Mouse (Mus musculus) kidney, postnatal 14 days (tissue): ENCODE results near the gene Rnaset2a.
A peak's percentile ranks its signal among the peaks of the same experiment; 100 is the strongest.
"Not testable (repeated sequence)": the region's sequence is repeated elsewhere in the genome, so short reads cannot be mapped to it uniquely, and the experiment has no call there.

Experiments used
- DNase-seq: peaks from one replicate; pipeline ENCODE4 v3.0.0; 2022; ENCODE audit warnings: mixed read lengths

Gene Rnaset2a

DNA sequence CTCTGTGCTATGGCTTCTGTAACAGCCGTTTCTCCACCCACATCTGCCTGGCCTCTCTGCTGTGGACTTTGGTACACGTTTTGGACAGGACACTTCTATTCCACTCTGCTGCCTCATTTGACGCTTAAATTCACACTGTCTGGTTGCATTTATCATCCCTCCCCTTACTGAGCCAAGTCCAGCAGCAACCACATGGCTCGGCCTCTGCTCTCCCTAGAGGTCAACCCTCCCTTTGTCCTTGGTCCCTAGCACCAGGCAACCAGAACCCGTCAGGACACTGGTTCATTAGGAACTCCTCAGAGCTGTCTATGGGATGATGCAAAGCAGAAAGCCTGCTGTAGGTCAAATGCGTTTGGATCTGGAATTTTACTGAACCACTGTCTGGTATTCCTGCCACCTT lies 17.0 kb downstream of the Rnaset2a start:
- not testable (repeated sequence) for DNase-seq

DNA sequence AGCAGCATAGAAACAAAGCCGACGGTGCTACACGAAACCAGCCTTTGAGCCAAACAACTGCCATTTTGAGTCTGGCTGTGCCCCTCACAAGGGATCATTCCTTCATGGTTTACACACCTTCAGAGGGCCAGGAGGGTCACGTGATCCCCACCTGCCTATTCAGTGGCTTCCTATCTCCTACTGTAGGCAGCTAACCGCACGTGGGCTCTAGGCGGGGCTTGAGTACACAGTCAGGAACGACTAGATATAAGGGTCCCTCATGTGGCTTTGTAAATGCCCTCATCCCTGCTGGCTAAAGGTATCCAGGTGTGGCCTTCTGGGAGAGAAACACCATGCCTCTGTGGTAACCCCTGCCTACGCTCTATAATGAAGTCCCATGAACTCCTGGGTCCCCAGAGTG lies 18.3 kb downstream of the Rnaset2a start:
- not testable (repeated sequence) for DNase-seq

DNA sequence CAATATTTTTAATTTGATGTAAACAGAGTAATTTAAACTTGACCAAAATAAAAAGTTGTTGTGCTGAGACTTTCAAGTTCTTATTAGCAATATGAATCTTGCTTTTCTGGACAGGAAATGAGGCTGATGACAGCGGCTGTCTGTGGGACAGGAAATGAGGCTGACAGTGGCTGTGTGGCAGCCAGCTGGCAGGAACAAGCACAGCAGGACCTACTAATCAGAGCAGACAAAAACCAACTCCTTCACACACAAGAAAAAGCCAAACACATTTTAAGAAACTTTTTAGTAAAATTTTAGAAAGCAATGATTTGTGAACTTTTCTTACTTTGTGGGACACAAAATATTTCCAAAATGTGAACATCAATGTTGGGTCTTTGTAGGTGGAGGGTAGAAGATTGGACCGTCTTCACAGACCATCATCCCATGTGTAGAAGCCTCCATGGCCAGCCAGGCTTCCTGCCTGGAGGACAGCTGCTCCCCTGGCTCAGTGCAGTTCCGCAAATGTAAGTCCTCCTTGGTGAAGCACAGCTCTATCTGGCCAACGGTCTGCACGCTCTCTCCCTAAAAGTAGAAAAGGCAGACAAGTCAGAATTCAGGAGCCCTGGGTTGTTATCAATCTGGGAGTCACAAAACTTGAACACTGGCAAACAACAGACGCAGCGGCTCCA lies 19.4 kb downstream of the Rnaset2a start:
- not testable (repeated sequence) for DNase-seq

DNA sequence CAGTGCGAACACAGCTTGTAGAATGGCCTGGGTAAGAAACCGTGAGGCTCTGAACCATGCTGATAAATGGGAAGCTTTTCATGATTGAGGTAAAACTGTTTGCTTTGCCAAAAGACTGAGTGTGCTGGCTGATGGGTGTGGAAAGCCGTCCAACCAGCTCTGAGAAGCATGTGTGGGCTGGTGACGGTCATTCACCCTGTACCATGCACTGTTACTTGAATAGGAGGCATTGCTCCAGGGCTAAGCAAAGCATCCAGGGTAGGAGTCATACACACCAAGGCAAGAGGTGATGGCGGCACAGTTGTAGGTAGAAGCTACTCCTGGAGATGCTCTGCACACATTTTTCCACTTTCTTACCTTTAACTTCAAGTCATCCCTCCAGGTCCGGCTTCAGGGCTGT lies 23.3 kb downstream of the Rnaset2a start:
- not testable (repeated sequence) for DNase-seq

DNA sequence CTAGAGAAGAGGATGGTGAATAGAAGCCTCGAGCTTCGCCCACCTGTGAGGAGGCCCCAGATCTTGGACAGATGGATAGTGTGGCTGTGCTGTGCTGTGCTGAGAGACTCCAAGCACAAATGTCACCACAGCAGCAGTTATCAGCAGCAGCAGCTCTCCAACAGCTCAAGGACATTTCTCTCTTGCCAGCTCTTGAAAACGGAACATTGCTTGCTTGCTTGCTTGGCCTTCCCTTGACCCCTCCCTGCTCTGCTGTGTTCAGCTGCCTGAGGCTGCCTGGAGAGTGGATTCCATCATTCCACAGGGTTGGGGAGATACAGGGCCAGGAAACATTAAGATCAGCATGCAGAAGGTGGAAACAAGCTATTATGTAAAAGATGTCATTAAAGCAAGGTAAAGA lies 24.9 kb downstream of the Rnaset2a start:
- not testable (repeated sequence) for DNase-seq

DNA sequence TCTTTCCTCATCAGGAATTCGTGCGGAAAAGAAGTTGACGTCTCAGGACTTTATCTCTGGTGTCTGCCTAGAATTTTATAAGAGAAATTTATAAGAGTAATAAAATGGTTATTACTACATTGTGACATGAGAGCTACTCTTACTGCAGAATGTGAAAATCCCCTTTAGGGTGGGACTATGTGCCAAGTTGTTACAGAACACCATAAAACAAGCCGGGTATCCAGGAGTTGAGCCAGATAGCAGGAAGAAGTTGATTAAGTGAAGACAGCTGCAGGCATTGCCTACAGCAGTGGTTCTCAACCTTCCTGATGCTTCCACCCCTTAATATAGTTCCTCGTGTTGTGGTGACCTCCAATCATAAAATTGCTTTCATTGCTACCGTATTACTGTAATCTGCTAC lies 31.0 kb downstream of the Rnaset2a start:
- not testable (repeated sequence) for DNase-seq

DNA sequence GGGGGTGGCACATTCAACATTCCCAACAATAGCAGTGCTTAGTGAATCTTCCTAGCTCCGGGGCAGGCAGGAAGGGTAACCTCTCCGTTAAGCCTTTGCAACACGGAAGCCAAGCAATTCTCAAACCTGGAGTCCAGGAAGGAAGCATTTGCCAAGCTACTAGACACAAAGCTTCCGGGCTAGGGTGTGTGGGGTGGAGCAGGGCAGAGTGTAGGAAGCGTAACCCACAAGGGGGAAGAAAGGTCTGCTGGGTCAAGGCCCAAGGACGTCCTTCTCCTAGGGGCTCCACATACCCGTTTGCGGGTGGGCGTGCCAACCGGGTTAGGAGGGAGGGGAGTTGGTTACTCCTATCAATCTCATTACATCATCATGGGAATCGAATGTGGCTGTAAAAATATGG lies 31.5 kb downstream of the Rnaset2a start:
- peak; percentile 59 for DNase-seq

DNA sequence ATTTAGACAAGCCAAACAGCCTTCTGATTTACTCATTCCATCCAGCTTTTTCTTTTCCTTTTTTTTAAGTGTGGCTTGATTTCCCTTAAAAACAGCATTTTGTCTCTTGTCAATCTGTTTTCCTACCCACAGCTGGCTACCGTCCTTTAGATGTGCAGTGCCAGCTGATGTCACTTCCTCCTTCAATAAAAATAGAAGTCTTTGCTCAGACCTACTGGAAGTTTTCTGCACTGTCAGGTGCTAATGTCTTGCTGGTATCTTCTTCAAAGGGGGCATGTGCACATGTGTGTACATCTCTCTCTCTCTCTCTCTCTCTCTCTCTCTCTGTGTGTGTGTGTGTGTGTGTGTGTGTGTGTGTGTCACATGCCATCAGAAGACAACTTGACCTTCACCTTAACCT lies 35.7 kb downstream of the Rnaset2a start:
- not testable (repeated sequence) for DNase-seq

DNA sequence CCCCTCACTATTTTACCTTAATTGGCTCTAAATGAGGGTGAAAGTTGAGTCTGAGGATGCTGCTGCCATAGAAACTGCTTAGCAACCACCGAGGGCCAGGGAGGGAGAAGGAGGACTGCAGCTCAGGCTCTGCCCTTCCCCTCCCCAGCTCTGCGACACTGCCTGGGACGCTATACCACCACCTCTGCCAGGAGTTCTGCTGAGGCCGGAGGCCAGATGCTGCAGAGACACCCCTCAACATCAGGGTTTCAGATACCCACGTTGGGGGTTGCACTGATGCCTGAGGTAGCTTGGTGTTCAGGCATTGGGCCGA lies 46.6 kb downstream of the Rnaset2a start:
- not testable (repeated sequence) for DNase-seq

DNA sequence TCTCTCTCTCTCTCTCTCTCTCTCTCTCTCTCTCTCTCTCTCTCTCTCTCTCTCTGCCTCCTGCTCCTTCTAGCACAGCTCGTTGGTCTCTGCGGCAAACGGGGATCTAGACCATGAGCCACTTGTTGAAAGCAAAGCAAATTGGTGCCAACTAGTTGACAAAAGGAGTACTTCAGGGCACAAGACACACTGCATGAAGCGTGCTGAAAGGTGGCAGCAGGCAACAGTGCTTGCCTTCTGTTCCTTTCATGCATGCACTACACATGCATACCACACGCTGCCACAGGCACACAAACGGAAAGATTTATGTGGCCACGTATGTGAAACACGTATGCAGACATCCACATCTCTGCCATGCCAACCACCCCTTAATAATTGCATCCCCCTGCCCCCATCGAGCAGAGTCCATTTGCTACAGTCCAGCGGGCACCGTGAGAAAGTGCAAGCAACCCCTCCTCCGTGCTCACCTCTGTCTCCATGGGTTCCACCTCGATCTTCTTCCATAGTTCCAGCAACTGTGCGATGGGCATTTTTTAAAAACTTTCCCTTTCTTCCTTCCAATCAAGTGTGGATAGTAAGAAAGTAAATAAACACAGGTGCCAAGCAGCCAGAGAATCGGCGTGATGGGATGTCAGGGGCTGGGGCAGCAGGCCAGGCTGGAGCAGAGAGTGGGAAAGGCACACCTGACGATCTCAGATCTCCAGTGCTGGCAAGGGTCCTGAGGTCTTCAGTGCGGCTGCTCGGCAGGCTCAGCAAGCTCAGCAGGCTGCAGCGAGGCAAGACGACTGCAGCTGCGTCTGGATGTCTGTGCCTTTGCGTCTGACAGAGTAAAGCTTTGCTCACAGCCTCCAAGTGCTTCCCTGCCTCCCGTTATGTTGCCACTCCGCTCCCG lies 47.2 kb downstream of the Rnaset2a start:
- DNase-seq: not testable (repeated sequence)

DNA sequence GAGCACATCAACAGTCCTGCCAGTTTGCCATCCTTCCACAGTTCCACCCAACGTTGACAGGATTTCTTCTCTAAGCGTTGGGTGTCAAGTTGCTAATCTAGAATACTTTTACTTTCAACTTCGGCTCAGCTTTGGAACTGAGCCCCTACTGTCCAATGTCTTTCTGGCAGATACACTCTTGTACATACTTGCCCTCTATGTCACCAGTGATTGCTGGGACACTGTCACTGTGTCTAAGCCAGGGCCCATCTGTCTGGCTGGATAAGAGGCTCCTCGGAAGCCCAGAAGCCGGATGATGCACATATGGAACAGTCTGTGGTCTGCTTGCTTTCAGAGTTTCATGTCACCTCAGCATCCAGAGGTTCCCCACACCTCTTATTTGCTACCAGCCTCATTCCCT lies 51.7 kb downstream of the Rnaset2a start:
- DNase-seq: not testable (repeated sequence)

DNA sequence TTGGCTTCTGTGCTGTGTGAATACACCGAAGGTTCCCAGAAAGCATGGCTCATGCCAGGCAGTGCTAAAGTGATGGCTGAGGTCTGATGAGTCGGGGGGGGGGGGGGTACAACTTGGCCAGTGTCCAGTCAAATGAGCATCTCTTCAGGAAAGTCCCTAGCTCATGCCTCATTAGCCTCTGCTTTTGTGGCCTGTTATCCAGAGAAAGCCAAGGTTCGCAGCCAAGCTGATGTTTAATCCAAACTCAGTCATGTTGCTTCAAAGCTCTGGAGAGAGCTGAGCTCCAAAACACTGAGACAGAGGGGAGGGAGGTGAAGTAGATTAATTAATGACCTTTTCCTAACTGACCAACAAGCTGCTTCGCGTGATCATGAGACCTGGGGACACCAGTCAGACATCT lies 52.2 kb downstream of the Rnaset2a start:
- DNase-seq: peak; percentile 45

DNA sequence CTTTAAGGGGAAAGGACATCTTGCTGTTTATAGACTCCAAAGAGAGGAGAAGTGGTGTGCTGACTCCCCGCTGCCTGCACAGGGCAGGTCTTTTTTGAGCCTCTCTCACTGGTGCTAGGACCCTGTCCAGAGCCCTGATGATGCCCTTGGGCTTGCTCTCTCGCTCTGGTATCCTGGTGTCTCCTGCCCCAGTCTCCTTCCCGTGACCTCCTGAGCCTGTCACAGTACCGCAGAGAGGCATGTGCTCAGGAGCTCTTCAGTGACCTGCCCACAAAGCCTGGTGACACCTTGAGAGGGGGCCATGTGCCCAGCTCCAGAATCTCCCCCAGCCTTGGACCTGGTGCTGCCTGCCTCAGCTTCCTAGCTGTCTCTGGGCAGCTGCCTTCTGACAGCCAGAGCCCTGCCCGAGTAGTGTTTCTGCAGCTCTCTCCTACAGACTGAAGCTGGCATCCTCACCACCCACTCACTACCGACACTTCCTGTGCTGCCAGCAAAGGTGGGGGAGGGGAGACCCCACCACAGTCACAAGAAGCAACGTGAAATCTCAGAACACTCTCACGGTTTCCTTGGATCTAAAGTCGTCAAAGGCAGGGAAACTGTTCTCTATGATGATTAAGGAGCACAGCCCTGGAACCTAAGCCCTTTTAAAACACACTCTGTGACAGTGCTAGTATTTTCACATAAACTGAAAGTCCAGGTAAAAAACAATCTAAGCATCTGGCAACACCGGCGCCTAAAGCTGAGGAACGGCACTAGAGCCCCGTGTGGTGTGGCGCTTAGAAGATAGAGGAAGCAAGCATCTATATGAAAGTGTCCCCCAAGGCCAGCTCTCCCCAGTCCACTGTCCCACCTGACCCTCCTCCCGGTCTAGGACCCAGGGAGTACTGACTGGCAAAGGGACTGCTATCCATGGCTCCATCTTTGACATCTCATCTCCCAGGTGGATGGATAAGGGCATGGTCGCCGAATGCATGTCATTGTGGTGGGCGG lies 55.1 kb downstream of the Rnaset2a start:
- DNase-seq: not testable (repeated sequence)

DNA sequence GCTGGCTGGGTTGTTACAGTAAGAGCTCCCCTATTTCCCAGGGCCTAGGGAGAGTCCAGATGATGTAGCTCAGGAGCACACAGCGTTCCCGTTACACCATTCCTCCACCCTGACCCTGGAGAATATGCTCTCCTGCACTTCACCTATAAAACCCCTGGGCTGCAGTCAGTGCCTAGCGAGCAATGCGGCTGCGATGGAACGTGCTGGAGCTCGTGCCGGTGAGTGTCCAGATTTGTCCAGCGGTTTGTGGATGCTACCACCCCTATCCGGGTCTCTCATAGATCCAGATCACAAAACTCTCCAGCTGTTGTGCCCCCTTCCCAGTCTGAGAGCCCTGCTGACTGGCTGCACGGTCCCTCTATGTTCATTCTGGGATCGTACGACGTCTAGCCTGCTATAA lies 56.6 kb downstream of the Rnaset2a start:
- DNase-seq: not testable (repeated sequence)

DNA sequence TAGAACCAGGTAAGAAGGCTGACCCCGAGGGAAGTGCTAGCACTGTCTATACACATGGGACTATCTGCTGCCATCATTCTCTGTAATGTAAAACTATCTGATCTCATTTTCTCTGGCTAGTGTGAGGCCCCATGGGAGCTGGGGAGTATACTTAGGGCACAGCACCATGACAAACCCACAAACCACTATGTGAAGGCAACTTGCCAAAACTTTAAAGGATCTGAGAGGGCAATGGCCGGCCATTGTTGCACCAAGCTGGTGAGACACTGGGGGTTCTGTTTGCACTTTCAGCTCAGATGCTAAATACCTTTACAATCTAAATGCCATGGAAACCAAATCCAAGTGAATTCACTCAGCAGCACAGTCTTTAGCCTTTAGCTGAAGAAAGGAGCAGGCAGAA lies 78.0 kb downstream of the Rnaset2a start:
- not testable (repeated sequence) for DNase-seq
